Mouse (Mus musculus) heart, embryonic 10.5 days (tissue): Measurements from ENCODE around the gene Pgap3. TPM values are rescaled to one million over a fixed set of nuclear protein-coding genes. Genes with fewer than 3 reads are reported as not detected.
A peak's percentile ranks its signal among the peaks of the same experiment; 100 is the strongest.

ENCODE experiments used
- DNase-seq: peaks from one replicate; pipeline ENCODE4 v3.0.0-alpha.2; 2017; ENCODE audit warnings: low spot score
- H3K27ac ChIP-seq: fragments of 300-500 bp; sonication (generic); 2 replicates; pipeline ENCODE4 v1.5.1; 2016; ENCODE audit warnings: mild to moderate bottlenecking
- H3K27me3 ChIP-seq: fragments of 300-500 bp; sonication (generic); 2 replicates; pipeline ENCODE4 v1.6.1; 2016; ENCODE audit warnings: mild to moderate bottlenecking; ENCODE audit not compliant: poor library complexity, insufficient read depth, severe bottlenecking
- H3K36me3 ChIP-seq: fragments of 300-500 bp; sonication (generic); 2 replicates; pipeline ENCODE4 v1.6.1; 2016; ENCODE audit warnings: mild to moderate bottlenecking, moderate library complexity
- H3K4me1 ChIP-seq: fragments of 300-500 bp; sonication (generic); 2 replicates; pipeline ENCODE4 v1.6.1; 2016; ENCODE audit warnings: mild to moderate bottlenecking
- H3K4me3 ChIP-seq: fragments of 300-500 bp; sonication (generic); 2 replicates; pipeline ENCODE4 v1.5.1; 2016; ENCODE audit warnings: mild to moderate bottlenecking, moderate library complexity
- H3K9me3 ChIP-seq: fragments of 300-500 bp; sonication (generic); 2 replicates; pipeline ENCODE4 v1.6.1; 2016; ENCODE audit warnings: mild to moderate bottlenecking, moderate library complexity
- WGBS: fragments of 180-500 bp; shearing (Covaris S2); methylation state at CpG from one replicate; pipeline ENCODE4 v1.1.7; 2016; 5-methylcytosine and 5-hydroxymethylcytosine counted together
- polyA plus RNA-seq: library from polyadenylated mRNA; unstranded; fragments of >200 nt; fragmentation: Nextera tagmentation; extraction: Ambion mirVana; gene quantifications from 2 replicates; pipeline ENCODE4 v1.2.1, GENCODE M21; 2016

Pgap3 gene
- polyA plus RNA-seq = 15.3 and 21.3 TPM in 2 replicates

DNA sequence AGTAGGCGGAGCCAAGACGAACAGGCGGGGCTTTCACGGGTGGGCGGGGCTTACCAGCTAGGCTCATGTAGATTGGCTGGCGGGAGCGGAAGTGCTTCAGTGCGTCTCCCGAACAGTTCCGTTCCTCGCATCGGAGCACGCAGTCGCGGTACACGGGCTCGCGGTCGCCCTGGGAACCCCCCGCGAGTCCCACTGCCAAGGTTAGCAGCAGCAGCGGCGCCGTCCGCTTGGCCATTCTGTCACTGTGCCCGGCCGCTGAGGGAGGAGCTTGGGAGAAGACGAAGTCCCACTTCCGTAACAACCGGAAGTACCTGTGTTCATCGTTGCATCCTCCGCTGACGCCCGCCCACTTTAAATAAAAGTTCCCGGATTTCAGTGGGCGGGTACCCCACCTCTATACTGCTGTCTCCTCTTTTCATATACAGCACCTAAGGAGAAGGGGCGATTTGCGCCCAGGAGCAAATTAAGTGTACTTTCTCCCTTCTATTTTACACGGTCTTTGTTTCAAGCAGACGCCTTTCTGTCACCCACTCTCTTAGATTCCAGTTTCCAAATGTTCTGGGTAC, at the start of gene Pgap3:
TSS of gene Pgap3 (minus strand) at position 330 of the 566 bp plus-strand sequence.
- H3K4me3 ChIP-seq = peak within 1 kb of the TSS; percentile 83
- no peaks in the 10 kb centered on the region for H3K9me3 ChIP-seq
- H3K27me3 ChIP-seq = no peaks in the 10 kb centered on the region; the same call in 1 of the 2 replicates
- peak; percentile 96 for DNase-seq
- peaks cover 34% of the 10 kb centered on the region for H3K4me1 ChIP-seq
- WGBS = under 1% methylated on average over 40 of the region's 40 CpGs
- peaks cover 11% of the 10 kb centered on the region for H3K36me3 ChIP-seq
- H3K27ac ChIP-seq = peak within 1 kb of the TSS; percentile 98

DNA sequence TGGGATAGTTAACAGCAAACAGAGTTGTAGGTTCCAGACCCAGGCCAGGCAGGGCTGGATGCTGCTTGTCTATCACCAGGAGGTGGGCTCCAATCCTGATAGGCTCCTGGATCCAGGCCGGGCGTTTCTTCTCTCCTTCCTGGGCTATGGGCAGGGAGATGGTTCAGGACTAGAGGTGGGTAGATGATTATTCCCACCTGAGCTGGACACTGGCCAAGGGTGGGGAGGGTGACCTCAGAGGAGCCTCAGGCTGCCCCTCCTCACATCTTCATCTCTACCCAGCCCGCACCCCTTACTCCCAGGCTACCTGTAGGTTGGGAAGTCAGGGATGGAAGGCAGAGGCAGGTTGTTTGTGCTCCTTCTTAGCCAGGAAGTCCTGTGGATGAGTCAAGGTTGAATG, 49.1 kb upstream of the Pgap3 start:
- H3K4me1 ChIP-seq = peaks cover 36% of the 10 kb centered on the region
- DNase-seq = no peak
- WGBS = 85% methylated on average over 3 of the region's 3 CpGs
- no peak overlapping the region for H3K27ac ChIP-seq
- H3K9me3 ChIP-seq = no peaks in the 10 kb centered on the region
- no peak overlapping the region for H3K4me3 ChIP-seq
- H3K36me3 ChIP-seq = 0 out of 2 replicates have a peak, but pooled peaks cover 7% of the 10 kb centered on the region
- H3K27me3 ChIP-seq = peaks cover 65% of the 10 kb centered on the region

DNA sequence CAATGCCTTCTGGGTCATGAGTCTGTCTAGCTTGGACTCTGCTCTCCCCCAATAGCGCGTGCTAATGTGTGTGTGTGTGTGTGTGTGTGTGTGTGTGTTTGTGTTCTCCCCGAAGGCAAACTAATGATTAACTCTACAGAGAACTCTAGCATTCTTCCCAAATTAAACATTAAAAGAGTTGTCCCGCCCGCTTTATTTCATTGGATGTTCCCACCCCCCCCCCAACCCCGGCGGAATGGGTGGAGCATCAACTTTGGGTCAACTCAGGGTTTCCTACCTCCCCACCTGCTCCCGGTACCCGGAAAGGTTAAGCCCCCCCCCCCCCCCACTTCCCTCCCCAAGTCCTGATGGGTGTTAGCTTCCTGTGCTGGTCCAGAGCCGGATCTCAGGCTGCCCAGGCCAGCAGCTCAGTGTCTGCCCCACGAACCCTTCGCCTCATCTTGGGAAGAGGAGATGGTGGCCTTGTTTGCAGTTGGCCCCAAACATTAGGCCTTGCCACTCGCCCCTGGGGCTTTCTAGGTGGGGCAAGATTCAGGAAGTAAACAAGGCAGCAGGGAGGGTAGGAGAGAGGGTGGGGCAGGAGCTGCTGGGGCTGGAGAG, 48.0 kb upstream of the Pgap3 start:
- H3K9me3 ChIP-seq = no peaks in the 10 kb centered on the region
- H3K27me3 ChIP-seq = peaks cover 57% of the 10 kb centered on the region

DNA sequence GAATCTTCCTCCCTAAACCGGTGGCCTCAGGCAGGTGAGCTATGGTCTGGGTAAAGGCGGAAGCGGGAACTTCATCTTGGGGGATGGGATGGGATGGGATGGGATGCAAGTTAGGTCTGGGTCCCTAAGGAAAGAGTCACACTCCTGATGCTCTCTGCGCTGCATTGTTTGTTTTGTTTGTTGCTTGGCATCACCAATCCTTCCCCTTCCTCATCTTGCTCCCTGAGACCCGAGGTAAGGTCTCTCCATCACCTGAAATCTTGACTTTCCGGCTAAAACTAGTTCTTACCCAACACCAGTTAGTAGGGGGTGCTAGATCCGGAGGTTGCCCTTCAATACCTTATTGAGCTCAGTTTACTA, 47.2 kb upstream of the Pgap3 start:
- peaks cover 57% of the 10 kb centered on the region for H3K27me3 ChIP-seq
- 12% methylated on average over 7 of the region's 7 CpGs for WGBS
- peaks cover 36% of the 10 kb centered on the region for H3K4me1 ChIP-seq
- H3K9me3 ChIP-seq = no peaks in the 10 kb centered on the region
- no peak for DNase-seq
- no peaks in the 10 kb centered on the region; the same call in 1 of the 2 replicates for H3K36me3 ChIP-seq
- H3K27ac ChIP-seq = peak overlapping the region; percentile 60
- H3K4me3 ChIP-seq = peak overlapping the region; percentile 50

More for the DNA sequence above, 48.0 kb upstream of the Pgap3 start:
- no peaks in the 10 kb centered on the region; the same call in 1 of the 2 replicates for H3K36me3 ChIP-seq
- no peak for DNase-seq
- WGBS = 43% methylated on average over 13 of the region's 13 CpGs
- H3K4me3 ChIP-seq = no peak overlapping the region; the same call in 1 of the 2 replicates
- H3K4me1 ChIP-seq = peaks cover 36% of the 10 kb centered on the region
- H3K27ac ChIP-seq = 0 out of 2 replicates have a peak overlapping the region, but pooled peaks have one; percentile 60

DNA sequence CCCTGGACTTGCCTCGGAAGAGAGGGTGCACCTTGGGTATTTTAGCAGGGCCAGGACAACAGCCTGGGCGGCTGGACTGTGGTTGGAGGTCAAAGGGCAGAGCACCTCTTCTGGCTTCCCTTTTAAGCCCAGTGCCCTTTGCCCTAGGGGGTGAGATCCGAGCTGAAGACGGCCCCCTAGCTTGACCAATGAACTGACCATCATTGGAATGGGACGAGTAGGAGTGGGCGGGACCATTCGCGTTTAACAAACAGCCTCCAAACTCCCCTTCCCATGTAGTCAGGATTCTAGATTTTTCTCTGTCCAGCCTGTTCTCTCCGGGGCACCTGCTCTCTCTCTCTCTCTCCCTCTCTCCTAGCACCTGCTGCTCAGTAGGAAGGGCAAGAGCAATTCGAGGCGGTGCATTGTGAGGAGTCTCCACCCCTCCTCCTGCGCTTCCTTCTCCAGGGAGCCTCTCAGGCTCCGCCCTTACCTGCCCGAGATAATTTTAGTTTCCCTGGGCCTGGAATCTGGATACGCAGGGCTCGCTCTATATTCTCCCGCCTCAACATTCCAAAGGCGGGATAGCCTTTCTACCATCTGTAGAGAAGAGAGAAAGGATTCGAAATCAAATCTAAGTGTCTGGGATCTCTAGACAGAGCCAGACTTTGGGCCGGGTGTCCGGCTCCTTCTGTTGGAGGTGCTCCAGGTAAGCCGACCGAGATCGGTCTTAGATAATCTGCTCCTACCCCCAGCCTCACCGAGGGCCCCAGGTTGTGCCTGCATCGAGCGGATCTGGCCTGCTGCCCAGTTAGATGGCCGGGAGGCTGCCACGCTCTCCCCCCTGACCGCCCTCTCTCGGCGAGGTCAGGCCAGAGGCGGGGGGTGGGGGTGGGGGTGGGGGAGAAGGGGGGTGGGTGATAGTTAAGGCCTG, 46.5 kb upstream of the Pgap3 start:
- H3K27ac ChIP-seq = peak overlapping the region; percentile 56
- H3K4me1 ChIP-seq = peaks cover 36% of the 10 kb centered on the region
- no peaks in the 10 kb centered on the region for H3K9me3 ChIP-seq
- WGBS = 2% methylated on average over 33 of the region's 33 CpGs
- H3K27me3 ChIP-seq = peaks cover 57% of the 10 kb centered on the region
- H3K4me3 ChIP-seq = peak overlapping the region; percentile 50
- no peak for DNase-seq
- H3K36me3 ChIP-seq = no peaks in the 10 kb centered on the region; the same call in 1 of the 2 replicates

DNA sequence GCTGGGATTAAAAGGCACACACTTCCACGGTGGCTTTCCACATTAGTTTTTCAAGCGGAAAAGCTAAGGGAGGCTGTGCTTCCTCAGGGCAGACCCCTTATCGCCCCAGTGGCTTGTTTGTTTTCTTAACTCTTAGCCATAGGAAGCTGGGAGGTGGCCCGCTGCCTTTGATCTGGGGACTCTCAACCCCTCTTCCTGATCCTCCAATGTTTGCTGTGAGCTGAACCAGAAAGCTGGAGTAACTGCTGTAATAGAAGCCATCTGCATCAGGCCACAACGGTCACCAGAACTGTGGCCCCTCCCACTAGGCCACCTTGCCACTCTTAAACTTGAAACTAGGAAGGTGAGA, 45.9 kb upstream of the Pgap3 start, which contains the start of gene Grb7:
TSS of gene Grb7 (plus strand) at position 182 of the 349 bp plus-strand sequence.
- Histone ChIP-seq H3K27ac (peak within 1 kb of the TSS; percentile 56), H3K4me3 (peak within 1 kb of the TSS; percentile 50), H3K9me3 (no peaks in the 10 kb centered on the region), H3K27me3 (peaks cover 54% of the 10 kb centered on the region), H3K36me3 (no peaks in the 10 kb centered on the region; the same call in 1 of the 2 replicates), H3K4me1 (peaks cover 36% of the 10 kb centered on the region)
- 12% methylated on average over 5 of the region's 5 CpGs for WGBS
- no peak for DNase-seq

DNA sequence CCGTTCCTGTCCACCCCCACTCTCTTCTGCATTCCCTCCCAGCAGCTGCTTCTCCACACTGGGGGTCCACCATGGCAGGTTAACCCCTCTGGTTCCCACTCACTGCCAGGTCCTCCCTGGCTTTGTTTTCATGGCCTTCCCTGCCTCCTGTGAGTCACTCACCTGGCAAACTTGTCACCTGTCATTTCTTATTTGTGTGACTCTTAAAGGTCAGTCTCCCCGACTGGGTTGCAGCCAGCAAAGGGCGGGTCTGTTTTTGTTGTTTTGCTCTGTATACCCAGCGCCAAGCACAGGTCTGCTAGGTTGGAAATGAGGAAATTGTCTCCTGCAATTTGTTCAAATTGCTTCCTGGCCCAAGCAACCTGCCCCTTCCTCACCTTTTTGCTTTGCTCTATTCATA, 45.4 kb upstream of the Pgap3 start:
- DNase-seq = no peak
- 43% methylated on average over 4 of the region's 4 CpGs for WGBS
- Histone ChIP-seq H3K27ac (0 out of 2 replicates have a peak overlapping the region, but pooled peaks have one; percentile 2), H3K4me3 (no peak overlapping the region), H3K9me3 (no peaks in the 10 kb centered on the region), H3K27me3 (peaks cover 49% of the 10 kb centered on the region), H3K36me3 (no peaks in the 10 kb centered on the region; the same call in 1 of the 2 replicates), H3K4me1 (peaks cover 36% of the 10 kb centered on the region)

DNA sequence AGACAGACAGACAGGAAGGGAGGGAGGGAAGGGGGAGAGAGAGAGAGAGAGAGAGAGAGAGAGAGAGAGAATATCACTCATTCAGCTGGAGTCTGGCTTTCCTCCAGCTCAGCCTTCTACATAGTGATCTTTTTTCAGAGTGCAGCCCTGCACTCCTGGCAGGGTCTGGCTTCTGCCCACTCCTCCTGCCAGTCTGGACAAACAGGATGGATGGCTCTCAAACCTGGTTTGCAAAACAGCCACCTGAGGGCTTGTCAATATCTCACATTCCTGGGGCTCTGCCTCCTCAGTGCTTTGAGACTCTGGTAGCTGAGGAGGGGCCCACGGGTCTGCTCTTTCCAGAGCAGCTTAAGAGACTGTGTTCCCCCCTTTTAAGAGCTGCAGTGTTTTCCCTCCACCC, 44.9 kb upstream of the Pgap3 start:
- H3K4me3 ChIP-seq = no peak overlapping the region
- no peaks in the 10 kb centered on the region for H3K9me3 ChIP-seq
- peaks cover 45% of the 10 kb centered on the region for H3K27me3 ChIP-seq
- no peak overlapping the region for H3K27ac ChIP-seq
- WGBS = 28% methylated on average over 1 of the region's 1 CpGs
- no peaks in the 10 kb centered on the region; the same call in 1 of the 2 replicates for H3K36me3 ChIP-seq
- DNase-seq = no peak
- peaks cover 32% of the 10 kb centered on the region for H3K4me1 ChIP-seq

DNA sequence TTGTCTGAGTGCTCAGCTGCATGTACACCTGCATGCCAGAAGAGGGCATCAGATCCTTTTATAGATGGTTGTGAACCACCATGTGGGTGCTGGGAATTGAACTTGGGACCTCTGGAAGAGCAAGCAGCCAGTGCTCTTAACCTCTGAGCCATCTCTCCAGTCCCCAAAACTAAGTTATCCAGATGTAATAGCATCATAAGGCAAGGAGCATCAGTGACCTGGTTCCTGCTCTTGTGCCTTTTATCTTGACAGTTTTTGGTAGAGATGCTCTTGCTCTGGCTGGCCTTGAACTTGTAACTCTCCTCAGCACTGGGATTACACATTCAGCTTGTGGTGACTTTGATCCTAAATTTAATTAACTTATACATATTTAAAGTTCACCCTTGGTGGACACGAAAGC, 43.4 kb upstream of the Pgap3 start:
- WGBS = 88% methylated on average over 1 of the region's 1 CpGs
- no peaks in the 10 kb centered on the region; the same call in 1 of the 2 replicates for H3K36me3 ChIP-seq
- peaks cover 30% of the 10 kb centered on the region for H3K27me3 ChIP-seq
- H3K27ac ChIP-seq = no peak overlapping the region
- no peak overlapping the region for H3K4me3 ChIP-seq
- H3K4me1 ChIP-seq = peaks cover 34% of the 10 kb centered on the region
- H3K9me3 ChIP-seq = no peaks in the 10 kb centered on the region
- DNase-seq = no peak

DNA sequence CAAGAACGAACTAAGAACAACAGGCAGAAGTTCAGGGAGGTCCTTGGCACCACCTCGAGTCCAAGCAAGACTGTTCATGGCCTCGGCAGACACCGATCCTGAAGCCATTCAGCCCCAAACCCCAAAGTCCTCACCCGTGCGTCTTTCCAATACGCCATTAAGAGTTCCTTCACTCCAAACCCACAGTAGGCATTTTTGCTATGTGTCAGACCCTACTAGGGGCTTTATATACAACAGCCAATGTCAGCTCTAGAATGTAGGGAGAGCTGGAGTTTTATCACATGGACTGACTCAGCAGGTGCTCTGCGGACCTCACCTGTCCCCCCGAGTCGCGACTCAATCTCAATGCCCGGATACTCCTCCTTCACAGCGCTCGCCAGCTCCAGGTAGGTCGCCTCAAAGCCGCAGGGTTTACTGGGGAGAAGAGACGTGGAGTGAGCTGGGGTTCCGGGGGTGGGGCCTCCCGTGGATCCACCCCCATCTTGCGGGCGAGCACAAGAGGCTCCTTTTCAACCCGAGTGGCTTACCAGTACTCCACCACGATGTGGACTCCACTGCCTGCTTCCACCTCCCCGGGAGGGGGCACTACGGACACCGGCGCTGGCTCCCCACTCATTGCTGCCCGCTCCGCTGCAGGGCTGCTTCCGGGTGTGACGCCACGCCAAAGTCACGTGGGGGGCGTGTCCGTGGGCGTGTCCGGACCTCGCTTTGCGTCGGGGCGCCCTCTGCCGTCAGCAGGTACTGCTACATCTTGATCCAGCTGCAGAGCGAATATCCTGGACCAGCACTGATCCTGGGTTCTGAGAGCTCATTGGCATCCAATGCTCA, 38.3 kb upstream of the Pgap3 start, which contains the start of gene Mien1:
TSS of gene Mien1 (minus strand) at position 661 of the 828 bp plus-strand sequence.
- Histone ChIP-seq H3K4me1 (peaks cover 20% of the 10 kb centered on the region; the same call in 1 of the 2 replicates), H3K27ac (peak within 1 kb of the TSS; percentile 86), H3K27me3 (no peaks in the 10 kb centered on the region), H3K36me3 (peaks cover 42% of the 10 kb centered on the region), H3K9me3 (no peaks in the 10 kb centered on the region), H3K4me3 (peak within 1 kb of the TSS; percentile 79)
- DNase-seq = peak; percentile 97
- 2% methylated on average over 43 of the region's 43 CpGs for WGBS

DNA sequence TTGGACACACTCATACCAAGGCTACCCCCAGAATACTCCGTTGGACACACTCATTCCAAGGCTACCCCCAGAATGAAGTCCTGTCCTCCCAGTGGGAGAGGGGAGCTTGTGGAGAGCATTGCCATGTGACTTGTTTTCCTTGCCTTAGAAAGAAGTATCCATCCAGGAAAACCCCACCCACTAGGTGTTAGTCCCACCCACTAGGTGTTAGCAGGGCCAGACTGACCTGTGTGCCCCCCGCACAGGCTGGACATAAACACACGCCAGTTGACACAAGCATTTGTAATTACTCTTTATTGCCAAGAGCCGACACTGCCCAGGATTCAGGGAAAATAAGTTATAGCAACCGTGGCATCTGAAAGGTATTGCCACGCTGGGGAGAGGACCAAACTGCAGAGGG, 37.2 kb upstream of the Pgap3 start:
- H3K9me3 ChIP-seq = no peaks in the 10 kb centered on the region
- H3K27me3 ChIP-seq = no peaks in the 10 kb centered on the region
- DNase-seq = no peak
- peaks cover 20% of the 10 kb centered on the region; the same call in 1 of the 2 replicates for H3K4me1 ChIP-seq
- no peak overlapping the region for H3K27ac ChIP-seq
- WGBS = 80% methylated on average over 6 of the region's 6 CpGs
- no peak overlapping the region for H3K4me3 ChIP-seq
- H3K36me3 ChIP-seq = peaks cover 53% of the 10 kb centered on the region

DNA sequence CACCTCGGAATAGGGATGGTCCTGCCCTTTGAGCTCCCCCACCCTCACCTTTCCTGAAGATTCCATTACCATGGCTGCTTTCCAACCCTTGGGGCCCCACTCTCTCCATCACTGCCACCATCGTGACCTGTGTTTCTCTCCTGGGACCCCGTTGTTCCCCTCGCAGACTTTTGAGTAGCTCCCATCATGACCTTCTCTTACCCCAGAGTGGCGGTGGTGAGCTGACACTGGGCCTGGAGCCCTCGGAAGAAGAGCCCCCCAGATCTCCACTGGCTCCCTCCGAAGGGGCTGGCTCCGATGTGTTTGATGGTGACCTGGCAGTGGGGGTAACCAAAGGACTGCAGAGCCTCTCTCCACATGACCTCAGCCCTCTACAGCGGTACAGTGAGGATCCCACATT, 35.4 kb upstream of the Pgap3 start:
- Histone ChIP-seq H3K27me3 (no peaks in the 10 kb centered on the region), H3K4me1 (peaks cover 20% of the 10 kb centered on the region; the same call in 1 of the 2 replicates), H3K9me3 (no peaks in the 10 kb centered on the region), H3K36me3 (peaks cover 71% of the 10 kb centered on the region), H3K27ac (no peak overlapping the region), H3K4me3 (no peak overlapping the region)
- WGBS = 89% methylated on average over 9 of the region's 9 CpGs
- no peak for DNase-seq
